Mouse (Mus musculus): Measurements from ENCODE around the gene Gpr156.
"Not testable (repeated sequence)": the region's sequence is repeated elsewhere in the genome, so short reads cannot be mapped to it uniquely, and the experiment has no call there.

The Gpr156 gene

GRCm38 (mm10) chr16:38001766-38002165 lies 85.5 kb downstream of the Gpr156 start:
- no peak for DNase-seq (ENCODE audit: low spot score)

DNA sequence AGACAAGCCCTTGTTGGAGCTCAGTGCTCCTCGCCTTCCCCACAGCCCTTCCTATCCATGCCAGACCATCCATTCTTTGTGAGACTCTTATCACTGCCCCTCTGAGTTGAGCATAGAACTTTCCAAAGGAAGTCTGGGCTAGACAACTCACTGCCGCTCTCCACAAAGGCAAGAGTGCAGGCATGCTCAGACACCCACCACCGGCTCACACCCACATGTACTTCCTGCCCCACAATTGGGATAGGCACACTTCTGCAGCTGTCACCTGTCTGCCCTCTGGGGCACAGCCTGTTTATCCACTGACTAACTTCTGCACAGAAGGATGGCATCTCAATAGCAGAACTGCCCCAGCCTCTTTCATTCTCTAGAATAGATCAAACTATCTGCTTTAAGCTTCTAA lies 86.2 kb downstream of the Gpr156 start:
- DNase-seq (ENCODE audit: low spot score) = no peak

DNA sequence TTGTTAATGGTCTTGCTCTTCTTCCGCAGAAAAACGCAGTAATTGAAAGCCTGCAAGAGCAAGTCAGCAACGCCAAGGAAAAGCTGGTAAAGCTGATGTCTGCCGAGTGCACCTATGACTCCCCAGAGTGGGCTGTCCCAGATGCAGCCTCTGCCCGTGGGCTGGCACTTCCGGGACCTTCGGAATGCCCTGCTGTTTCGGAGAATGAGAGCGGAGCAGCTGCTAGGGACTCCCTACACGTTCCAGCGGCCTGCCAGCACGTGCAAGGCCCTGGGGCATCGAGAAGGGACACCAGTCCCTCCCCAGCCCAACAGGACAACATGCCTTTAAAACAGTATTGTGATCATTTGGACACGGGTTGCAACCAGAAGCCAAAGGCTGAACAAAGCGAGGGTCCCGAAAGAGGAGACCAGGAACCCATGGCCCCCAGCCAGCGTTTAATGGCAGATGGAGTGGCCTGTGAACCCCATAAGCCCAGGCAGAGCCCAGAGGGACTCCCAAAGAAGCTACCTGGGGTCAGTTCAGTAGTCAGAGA lies 88.3 kb downstream of the Gpr156 start:
- DNase-seq (ENCODE audit: low spot score) = no peak

GRCm38 (mm10) chr16:38005471-38005870 lies 89.2 kb downstream of the Gpr156 start:
- DNase-seq (ENCODE audit: low spot score) = no peak

DNA sequence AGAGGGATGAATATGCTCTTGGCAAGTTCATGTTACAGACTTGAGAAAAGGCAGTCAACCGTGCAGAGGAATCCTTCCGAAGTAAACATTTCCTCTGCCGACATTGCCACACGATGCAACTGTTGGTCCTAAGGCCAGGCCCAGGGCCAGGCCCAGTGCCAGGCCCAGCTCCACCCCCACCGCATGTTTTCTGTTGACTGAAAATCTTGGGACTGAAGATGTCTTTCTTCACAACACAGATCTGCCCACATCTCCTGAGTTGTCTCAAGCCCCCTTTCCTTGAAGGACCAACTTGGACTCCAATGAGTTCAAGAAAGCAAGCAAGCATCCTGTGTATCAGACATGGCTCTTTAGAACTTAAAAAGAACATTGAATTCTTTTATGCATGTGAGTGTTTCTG lies 92.1 kb downstream of the Gpr156 start:
- DNase-seq (ENCODE audit: low spot score) = no peak

DNA sequence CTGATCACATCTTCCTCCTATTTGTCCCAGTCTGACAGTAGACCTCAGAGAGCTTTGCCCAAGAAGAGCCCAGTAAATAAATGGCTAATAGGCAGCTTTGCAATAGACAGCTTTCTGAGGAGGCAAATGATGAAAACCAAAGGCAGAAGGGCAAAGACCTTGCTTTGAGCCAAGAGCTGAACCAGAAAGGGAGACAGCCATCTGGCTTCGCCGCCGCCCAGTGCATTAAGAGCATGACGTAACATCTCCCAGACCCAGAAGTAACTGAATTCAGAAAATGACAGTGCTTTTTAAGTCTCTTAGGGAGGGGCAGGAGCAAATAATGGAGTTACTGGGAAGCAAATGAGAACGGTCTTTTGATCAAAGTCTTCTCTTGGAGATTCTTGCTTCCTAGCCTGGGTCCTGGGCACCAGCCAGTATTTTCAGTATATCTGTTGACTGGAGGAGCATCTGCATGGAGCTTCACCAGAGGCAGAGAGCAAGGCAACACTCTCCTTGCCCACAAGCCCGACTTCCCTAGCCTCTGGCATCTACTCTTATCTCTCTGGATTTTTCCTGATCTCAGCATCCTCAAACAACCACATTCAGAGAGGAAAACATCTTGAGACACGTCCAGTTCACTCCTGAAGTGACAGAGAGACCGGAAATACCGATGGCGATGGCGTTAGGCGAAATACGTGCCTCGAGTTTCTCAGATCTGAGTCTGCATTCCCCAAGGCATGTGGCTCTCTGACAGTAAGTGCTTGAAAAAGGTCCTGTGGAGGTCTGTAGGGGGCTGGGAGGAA lies 92.9 kb downstream of the Gpr156 start:
- no peak for DNase-seq (ENCODE audit: low spot score)

GRCm38 (mm10) chr16:38011486-38011885 lies 95.2 kb downstream of the Gpr156 start:
- no peak for DNase-seq (ENCODE audit: low spot score)

DNA sequence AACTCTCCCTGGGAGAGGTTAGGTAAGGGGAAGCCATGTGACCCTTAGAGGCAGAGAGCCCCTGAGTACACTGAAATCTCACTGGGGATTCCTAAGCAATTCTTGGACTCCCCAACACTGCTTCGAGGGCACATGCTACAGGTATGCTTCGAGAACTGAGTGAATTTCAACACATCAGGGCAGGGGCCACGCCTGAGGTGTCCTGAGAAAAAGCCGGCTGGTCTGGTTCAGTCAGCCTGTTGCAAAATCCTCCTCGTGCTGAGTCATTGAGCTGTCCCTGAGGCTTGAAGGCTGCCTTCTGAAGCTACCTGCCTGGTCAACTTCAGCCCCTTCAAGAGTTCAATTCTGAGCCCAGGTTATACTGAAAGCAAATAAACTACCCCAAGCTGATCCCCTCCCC lies 96.1 kb downstream of the Gpr156 start:
- DNase-seq (ENCODE audit: low spot score) = no peak

- no peak for DNase-seq (ENCODE audit: low spot score)
Measured at GRCm38 (mm10) chr16:38012891-38013290, 96.6 kb downstream of the Gpr156 start.

- no peak for DNase-seq (ENCODE audit: low spot score)
Measured at GRCm38 (mm10) chr16:38014951-38015350, 98.7 kb downstream of the Gpr156 start.

GRCm38 (mm10) chr16:38016928-38017524 lies 100.7 kb downstream of the Gpr156 start:
- no peak for DNase-seq (ENCODE audit: low spot score)

DNA sequence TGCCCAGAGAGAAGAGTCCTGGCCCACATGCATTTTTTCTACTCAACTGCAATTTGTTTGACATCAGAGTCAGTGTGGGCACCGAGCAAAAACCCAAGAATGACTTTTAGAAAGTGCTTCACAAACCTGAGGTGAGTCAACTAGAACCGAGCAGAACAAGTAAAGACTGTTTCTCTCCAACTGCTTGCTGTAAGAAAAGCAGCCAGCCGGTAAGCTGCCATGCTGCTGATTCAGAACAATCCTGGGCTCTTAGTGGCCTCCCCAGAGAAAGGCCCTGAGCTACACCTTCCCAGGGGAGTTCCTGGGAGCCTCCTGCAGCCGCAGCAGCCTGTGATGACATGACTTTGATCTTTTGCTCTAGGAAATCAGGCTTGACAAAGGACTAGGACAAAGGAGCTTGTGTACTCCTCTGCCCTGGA lies 101.7 kb downstream of the Gpr156 start:
- no peak for DNase-seq (ENCODE audit: low spot score)

DNA sequence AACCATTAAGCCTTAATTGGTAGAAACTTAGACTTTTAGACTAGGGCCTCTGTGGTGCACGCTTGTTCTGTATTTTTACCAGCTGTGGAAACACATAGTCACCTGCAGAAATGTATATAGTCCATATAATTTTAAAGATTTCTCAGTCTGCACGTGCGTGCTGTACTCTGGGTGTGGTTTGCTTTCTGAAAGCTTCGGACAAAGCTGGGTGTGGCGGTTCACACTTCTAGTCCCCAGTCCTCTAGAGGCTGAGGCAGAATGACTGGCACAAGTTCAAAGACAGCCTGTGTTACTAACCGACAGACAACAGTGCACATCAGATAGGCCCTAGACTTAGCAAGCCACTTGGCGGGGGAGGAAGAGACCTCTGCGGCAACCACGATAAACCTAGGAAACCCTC lies 116.3 kb downstream of the Gpr156 start:
- DNase-seq (ENCODE audit: low spot score) = no peak

- no peak for DNase-seq (ENCODE audit: low spot score)
Measured at GRCm38 (mm10) chr16:38033071-38033470, 116.8 kb downstream of the Gpr156 start.

DNA sequence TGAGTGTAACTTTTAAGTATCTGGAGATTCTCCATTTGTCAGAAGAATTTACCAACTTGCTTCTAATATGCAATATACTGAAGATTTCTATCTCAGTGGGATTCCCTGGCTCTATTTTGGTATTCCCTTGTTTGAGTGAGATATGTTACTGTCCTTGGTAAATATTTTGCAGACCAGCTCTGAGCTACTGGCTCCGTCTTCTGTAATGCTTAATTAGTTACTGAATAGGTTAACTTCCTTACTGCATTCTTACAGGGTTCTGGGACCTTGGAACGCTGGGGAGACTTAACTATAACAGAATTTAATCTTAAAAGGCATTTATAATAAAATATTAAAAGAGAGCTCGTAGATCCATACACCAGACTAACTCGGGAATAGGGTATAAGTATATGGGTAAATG lies 121.8 kb downstream of the Gpr156 start:
- not testable (repeated sequence) for DNase-seq (ENCODE audit: low spot score)

- DNase-seq (ENCODE audit: low spot score) = no peak
Measured at GRCm38 (mm10) chr16:38042160-38042559, 125.9 kb downstream of the Gpr156 start.

GRCm38 (mm10) chr16:38044551-38044950 lies 128.3 kb downstream of the Gpr156 start:
- peak; percentile 35 for DNase-seq (ENCODE audit: low spot score)

- DNase-seq (ENCODE audit: low spot score) = no peak
Measured at GRCm38 (mm10) chr16:38047781-38048558, 131.7 kb downstream of the Gpr156 start.

Data from layer of hippocampus, adult 9-10 months (tissue).